Comparison of ENCODE assay signal across 16 mouse cellular contexts in genomic region chr17:35131500-35132173, GRCm38 (mm10). TPM values are rescaled to one million over a fixed set of nuclear protein-coding genes. Genes with fewer than 3 reads are reported as not detected.
A peak's percentile ranks its signal among the peaks of the same experiment; 100 is the strongest.
DNase-seq lines count a peak whose midpoint lies in the region; ATAC-seq lines count a peak whose summit lies in the region.
"Had no signal": no experiment of that assay in that cellular context is flagged by ENCODE, and none has a peak within 500 bp of the region (broad histone marks: within the 10 kb centered on the region; RNA-seq: fewer than 3 reads in every experiment).

Gene Apom (minus strand): TSS chr17:35132050.

- no peak within 1 kb of the TSS for H3K4me2 ChIP-seq in heart, embryonic 13.5 days
- H3K4me2 ChIP-seq in kidney, embryonic 14.5 days (replicated peaks; ENCODE audit: low read depth, low read length): no peak within 1 kb of the TSS
- H3K4me2 ChIP-seq in liver, embryonic 13.5 days: peak within 1 kb of the TSS; percentile 59
- H3K4me2 ChIP-seq: embryonic facial prominence, embryonic 13.5 days; forebrain, embryonic 13.5 days had no signal

- no peak within 1 kb of the TSS for H3K9ac ChIP-seq in heart, embryonic 13.5 days
- no peak within 1 kb of the TSS for H3K9ac ChIP-seq in kidney, embryonic 14.5 days (ENCODE audit: low read depth, low read length)
- H3K9ac ChIP-seq in liver, embryonic 13.5 days: peak within 1 kb of the TSS; percentile 50
- H3K9ac ChIP-seq: embryonic facial prominence, embryonic 13.5 days; forebrain, embryonic 13.5 days had no signal

- ATAC-seq in heart, embryonic 13.5 days (ENCODE audit: extremely low read depth, insufficient number of reproducible peaks, low FRiP score, low TSS enrichment): no peak
- ATAC-seq in kidney, embryonic 14.5 days (ENCODE audit: low FRiP score, low TSS enrichment): no peak
- ATAC-seq in liver, embryonic 13.5 days (ENCODE audit: low read depth): no peak
- ATAC-seq: forebrain, embryonic 13.5 days; hindbrain, embryonic 16.5 days had no signal

- WGBS in heart, embryonic 13.5 days: 79% methylated on average over 15 of the region's 15 CpGs
- 61% methylated on average over 15 of the region's 15 CpGs for WGBS in kidney, embryonic 14.5 days
- 68% methylated on average over 15 of the region's 15 CpGs for WGBS in liver, embryonic 13.5 days (ENCODE audit: insufficient replicate concordance)

- H3K4me1 ChIP-seq in heart, embryonic 13.5 days: peaks cover 23% of the 10 kb centered on the region
- peaks cover 25% of the 10 kb centered on the region; the same call in 1 of the 2 replicates for H3K4me1 ChIP-seq in kidney, embryonic 14.5 days (ENCODE audit: control insufficient read depth, insufficient read depth, low read length)
- peaks cover 59% of the 10 kb centered on the region for H3K4me1 ChIP-seq in liver, embryonic 13.5 days (replicated peaks)

- no peak for DNase-seq in heart, adult 9 months (ENCODE audit: low spot score in 2 of 2)
- DNase-seq in R1 (ENCODE audit: low read depth, low spot score): peak; percentile 60
- no peak for DNase-seq in liver, embryonic 13.5 days
- no peak for DNase-seq in lung, postnatal 14 days
- no peak for DNase-seq in frontal cortex, postnatal 10 days (ENCODE audit: low spot score in 2 of 2)
- DNase-seq in layer of hippocampus, postnatal 10 days (ENCODE audit: low spot score in 2 of 2): no peak
- DNase-seq: cerebellum, postnatal 36 days; thymus, postnatal 25 days had no signal

- H3K4me3 ChIP-seq in heart, embryonic 13.5 days: no peak within 1 kb of the TSS
- no peak within 1 kb of the TSS for H3K4me3 ChIP-seq in kidney, embryonic 14.5 days (ENCODE audit: low read length)
- peak within 1 kb of the TSS; percentile 51 for H3K4me3 ChIP-seq in liver, embryonic 13.5 days (replicated peaks)
- H3K4me3 ChIP-seq: embryonic facial prominence, embryonic 13.5 days; forebrain, embryonic 13.5 days had no signal

- no peaks in the 10 kb centered on the region for H3K9me3 ChIP-seq in heart, embryonic 13.5 days
- H3K9me3 ChIP-seq in kidney, embryonic 14.5 days (ENCODE audit: control insufficient read depth, low read length): no peaks in the 10 kb centered on the region
- H3K9me3 ChIP-seq in liver, embryonic 13.5 days (replicated peaks): no peaks in the 10 kb centered on the region
- H3K9me3 ChIP-seq: embryonic facial prominence, embryonic 13.5 days; forebrain, embryonic 13.5 days had no signal

- H3K27ac ChIP-seq in heart, embryonic 13.5 days (replicated peaks): 0 out of 2 replicates have a peak within 1 kb of the TSS, but pooled peaks have one; percentile 20
- H3K27ac ChIP-seq in kidney, embryonic 14.5 days (ENCODE audit: low read depth, low read length): peak within 1 kb of the TSS; percentile 51; the same call in 1 of the 2 replicates
- H3K27ac ChIP-seq in liver, embryonic 13.5 days: peak within 1 kb of the TSS; percentile 71
- H3K27ac ChIP-seq: embryonic facial prominence, embryonic 13.5 days; forebrain, embryonic 13.5 days had no signal

- H3K27me3 ChIP-seq in heart, embryonic 13.5 days (replicated peaks): no peaks in the 10 kb centered on the region
- H3K27me3 ChIP-seq in kidney, embryonic 14.5 days (ENCODE audit: control insufficient read depth, insufficient read depth, low read length): no peaks in the 10 kb centered on the region
- H3K27me3 ChIP-seq in liver, embryonic 13.5 days: no peaks in the 10 kb centered on the region
- H3K27me3 ChIP-seq: embryonic facial prominence, embryonic 13.5 days; forebrain, embryonic 13.5 days had no signal

- H3K36me3 ChIP-seq in heart, embryonic 13.5 days: peaks cover 29% of the 10 kb centered on the region
- peaks cover 8% of the 10 kb centered on the region; the same call in 1 of the 2 replicates for H3K36me3 ChIP-seq in kidney, embryonic 14.5 days (ENCODE audit: control insufficient read depth, insufficient read depth, low read length)
- H3K36me3 ChIP-seq in liver, embryonic 13.5 days: peaks cover 21% of the 10 kb centered on the region

RNA-seq across cellular contexts. Expression of gene Apom, which starts in this region (rescaled TPM):
- polyA plus RNA-seq in heart, embryonic 13.5 days (2015; fragmentation: Nextera tagmentation; extraction: Ambion mirVana): 2.2 and 19.0 TPM in 2 replicates
- 9.7 and 10.4 TPM in 2 replicates for polyA plus RNA-seq in kidney, embryonic 14.5 days (2014; fragmentation: Nextera tagmentation; extraction: Ambion mirVana)
- 553 and 573 TPM in 2 replicates for polyA plus RNA-seq in liver, embryonic 13.5 days (2015; fragmentation: Nextera tagmentation; extraction: Ambion mirVana)
- not detected for total RNA-seq in layer of hippocampus, postnatal 10 days (2021)
- total RNA-seq: adrenal gland, adult 18-20 months; gastrocnemius, adult 18-20 months had no signal
- polyA plus RNA-seq: hindbrain, embryonic 16.5 days; midbrain, postnatal 0 days had no signal

Comparison
In these comparisons a context has a peak if more than half of its experiments do, and no peak if none do; other contexts are left out.
1. RNA of gene Apom (polyA plus RNA-seq): 553 to 573 TPM in liver, embryonic 13.5 days; 9.7 to 10.4 TPM in kidney, embryonic 14.5 days and 2.2 to 19.0 TPM in heart, embryonic 13.5 days; every median in the first group is over 10 times any median in the second.
2. H3K27ac ChIP-seq: peak in every context shown above with its lines; median percentile 71 in liver, embryonic 13.5 days; 51 in kidney, embryonic 14.5 days; 20 in heart, embryonic 13.5 days.